Mouse (Mus musculus) spleen, adult 2 months (tissue): ENCODE data around the gene Gm20388.

Experiments
- CTCF ChIP-seq: fragments of 200-500 bp; IDR thresholded peaks from 2 replicates; pipeline ENCODE4 v1.5.1; 2011; ENCODE audit warnings: mild to moderate bottlenecking, inconsistent platforms; ENCODE audit not compliant: insufficient read depth, insufficient read length, insufficient replicate concordance; ENCODE audit errors: extremely low read depth
- POLR2A ChIP-seq: fragments of 200-500 bp; IDR thresholded peaks from 2 replicates; pipeline ENCODE4 v1.6.1; 2011; ENCODE audit warnings: low read depth, low read length, inconsistent platforms

- TF ChIP-seq POLR2A (no peak), CTCF (no peak)
Measured at GRCm38 (mm10) chr8:122049266-122049665, 2138.6 kb downstream of the Gm20388 start.
